Mouse (Mus musculus) heart, postnatal 0 days (tissue): ENCODE results near the gene Sorcs2.

Source experiments
- CTCF ChIP-seq: IDR thresholded peaks from 2 replicates; pipeline ENCODE4 v1.5.1; 2016; ENCODE audit warnings: antibody characterized with exemption, control low read depth, low read depth
- EP300 ChIP-seq: IDR thresholded peaks from 2 replicates; pipeline ENCODE4 v1.6.1; 2016; ENCODE audit warnings: antibody characterized with exemption, low read depth

DNA sequence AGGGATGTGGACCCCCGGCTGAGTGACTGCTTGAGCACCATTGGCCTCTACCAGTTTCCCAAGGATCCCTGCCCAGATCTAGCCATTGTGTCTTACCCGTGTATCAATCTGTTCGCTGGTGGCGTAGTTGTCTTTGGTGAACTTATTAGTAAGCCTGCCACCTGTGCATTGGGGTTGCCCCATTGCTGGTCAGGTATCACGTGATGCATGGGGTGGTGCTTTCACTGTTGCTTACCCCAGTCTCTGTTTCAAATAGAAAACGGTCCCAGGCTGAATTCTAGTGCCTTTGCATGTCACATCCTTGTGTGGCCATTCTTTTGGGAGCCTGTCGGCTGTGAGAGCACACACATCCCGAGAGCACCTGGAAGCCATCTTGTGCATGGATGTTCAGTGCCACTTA, 409.9 kb downstream of the Sorcs2 start:
- TF ChIP-seq CTCF: no peak
- no peak for TF ChIP-seq EP300
